Mouse (Mus musculus) kidney, embryonic 16.5 days (tissue): ENCODE data around the gene Ptbp1. TPM values are rescaled to one million over a fixed set of nuclear protein-coding genes. Genes with fewer than 3 reads are reported as not detected.

Source experiments
- ATAC-seq: fragments of 200-750 bp; cut with Nextera tagmentation; 2 replicates; pipeline ENCODE4 v1.8.0; 2017; ENCODE audit warnings: moderate TSS enrichment; ENCODE audit not compliant: low FRiP score, low TSS enrichment
- H3K27ac ChIP-seq: fragments of 300-500 bp; sonication (generic); 2 replicates; pipeline ENCODE4 v1.5.1; 2014; ENCODE audit warnings: low read length
- H3K27me3 ChIP-seq: fragments of 300-500 bp; sonication (generic); 2 replicates; pipeline ENCODE4 v1.6.1; 2014; ENCODE audit warnings: low read length, control low read depth, mixed read lengths; ENCODE audit not compliant: insufficient read depth
- H3K36me3 ChIP-seq: fragments of 300-500 bp; sonication (generic); 2 replicates; pipeline ENCODE4 v1.6.1; 2014; ENCODE audit warnings: low read length, control low read depth, mixed read lengths; ENCODE audit not compliant: insufficient read depth
- H3K4me1 ChIP-seq: fragments of 300-500 bp; sonication (generic); 2 replicates; pipeline ENCODE4 v1.6.1; 2014; ENCODE audit warnings: low read length, control low read depth, mixed read lengths; ENCODE audit not compliant: insufficient read depth
- H3K4me2 ChIP-seq: fragments of 300-500 bp; sonication (generic); replicated peaks from 2 replicates; pipeline ENCODE4 v1.6.1; 2014; ENCODE audit warnings: low read depth, low read length
- H3K4me3 ChIP-seq: fragments of 300-500 bp; sonication (generic); 2 replicates; pipeline ENCODE4 v1.5.1; 2014; ENCODE audit warnings: mild to moderate bottlenecking, low read length
- H3K9ac ChIP-seq: fragments of 300-500 bp; sonication (generic); replicated peaks from 2 replicates; pipeline ENCODE4 v1.6.1; 2014; ENCODE audit warnings: low read length
- H3K9me3 ChIP-seq: fragments of 300-500 bp; sonication (generic); 2 replicates; pipeline ENCODE4 v1.6.1; 2016; ENCODE audit warnings: low read length, control low read depth
- WGBS: fragments of 180-500 bp; shearing (Covaris S2); extraction: QIAGEN DNeasy Blood & Tissue Kit; methylation state at CpG from one replicate; pipeline ENCODE4 v1.1.7; 2014; 5-methylcytosine and 5-hydroxymethylcytosine counted together
- polyA plus RNA-seq: library from polyadenylated mRNA; unstranded; fragments of >200 nt; fragmentation: Nextera tagmentation; extraction: Ambion mirVana; gene quantifications from 2 replicates; pipeline ENCODE4 v1.2.1, GENCODE M21; 2015

Gene Ptbp1
- polyA plus RNA-seq, 1 experiment from 2014 or later, result 431 TPM

DNA sequence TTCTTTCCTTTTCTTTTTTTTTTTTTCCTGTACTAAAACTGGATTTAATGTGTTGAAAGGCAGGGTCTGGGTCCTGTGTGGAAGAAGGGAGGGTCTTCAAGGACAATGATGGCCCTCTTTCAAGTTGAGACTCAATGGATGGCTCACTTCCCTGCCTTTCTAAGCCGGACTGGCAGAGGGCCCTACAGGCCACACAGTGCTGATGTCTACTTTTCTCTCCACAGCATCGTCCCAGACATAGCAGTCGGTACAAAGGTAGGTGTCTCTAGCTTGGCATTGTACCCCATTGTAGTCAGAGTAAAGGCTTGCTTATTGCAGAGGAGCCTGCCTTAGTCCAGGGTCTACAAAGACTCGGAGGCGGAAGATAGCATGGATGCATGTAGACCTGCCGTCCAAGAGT lies 2.1 kb downstream of the Ptbp1 start:
- 16% methylated on average over 6 of the region's 6 CpGs for WGBS
- ATAC-seq, result no peak
- Histone ChIP-seq H3K27me3 (no peaks in the 10 kb centered on the region), H3K9me3 (no peaks in the 10 kb centered on the region), H3K27ac (peak overlapping the region; percentile 100), H3K4me1 (peaks cover 71% of the 10 kb centered on the region), H3K9ac (peak overlapping the region; percentile 100), H3K36me3 (peaks cover 45% of the 10 kb centered on the region), H3K4me2 (peak overlapping the region; percentile 100), H3K4me3 (peak overlapping the region; percentile 98)

DNA sequence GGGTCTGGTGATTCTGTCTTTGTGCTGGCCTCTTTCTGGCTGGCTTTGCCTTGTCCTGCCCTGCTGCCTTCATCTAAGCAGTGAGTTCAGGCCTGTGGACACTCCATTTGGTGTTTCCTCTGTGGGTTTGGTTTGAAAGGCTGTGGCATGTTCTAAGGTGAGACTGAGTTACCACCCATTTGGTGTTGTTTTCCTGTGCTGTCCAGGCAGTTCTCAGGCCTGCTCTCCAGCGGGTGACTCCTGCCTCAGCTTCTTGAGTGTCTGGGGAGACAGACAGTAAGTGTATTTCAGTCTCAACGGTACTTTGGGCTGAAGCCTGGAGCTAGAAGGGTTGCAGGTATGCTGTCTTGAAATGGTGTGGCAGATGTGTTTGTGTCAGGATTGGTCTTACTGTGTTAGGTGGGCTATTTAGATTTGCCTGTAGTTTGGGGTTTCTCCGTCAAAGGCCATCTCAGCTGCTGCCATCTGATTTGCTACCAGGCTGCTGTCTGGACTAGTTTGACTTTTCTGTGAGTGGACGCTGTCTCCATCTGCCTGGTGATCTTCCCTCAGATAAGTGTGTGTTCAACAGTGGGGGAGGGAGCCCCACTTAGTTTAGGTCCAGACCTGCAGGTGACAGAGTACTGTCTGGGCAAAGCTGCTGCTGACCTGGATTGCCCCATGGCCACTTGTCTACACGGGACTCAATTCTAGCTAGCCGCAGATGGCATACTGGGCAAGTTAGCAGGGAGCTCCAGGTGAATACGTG lies 2.7 kb downstream of the Ptbp1 start:
- WGBS, result 16% methylated on average over 7 of the region's 7 CpGs
- peaks cover 50% of the 10 kb centered on the region for H3K36me3 ChIP-seq
- H3K4me2 ChIP-seq, result peak overlapping the region; percentile 100
- no peaks in the 10 kb centered on the region for H3K27me3 ChIP-seq
- peaks cover 71% of the 10 kb centered on the region for H3K4me1 ChIP-seq
- peak overlapping the region; percentile 100 for H3K27ac ChIP-seq
- peak overlapping the region; percentile 98 for H3K4me3 ChIP-seq
- no peak for ATAC-seq
- H3K9me3 ChIP-seq, result no peaks in the 10 kb centered on the region
- peak overlapping the region; percentile 100 for H3K9ac ChIP-seq

DNA sequence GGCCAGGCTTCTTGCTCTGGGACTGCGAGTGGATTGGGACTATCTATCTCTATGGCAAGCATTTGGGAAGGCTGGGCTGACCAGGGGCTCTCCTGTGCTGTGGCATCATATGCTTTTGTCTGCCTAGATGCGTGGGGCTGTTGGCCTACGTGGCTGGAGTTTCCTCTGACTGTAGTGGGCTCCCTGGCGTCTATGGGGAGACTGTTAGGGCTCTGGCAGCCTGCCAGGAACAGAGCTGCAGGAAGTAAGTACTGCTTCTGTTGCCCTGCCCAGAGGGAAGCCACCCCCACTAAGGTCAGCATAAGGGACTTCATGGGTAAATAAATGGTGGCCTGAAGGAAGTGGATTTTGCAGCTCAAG lies 3.2 kb downstream of the Ptbp1 start:
- 14% methylated on average over 4 of the region's 4 CpGs for WGBS
- Histone ChIP-seq H3K4me2 (peak overlapping the region; percentile 100), H3K4me3 (peak overlapping the region; percentile 98), H3K27me3 (no peaks in the 10 kb centered on the region), H3K9ac (peak overlapping the region; percentile 100), H3K4me1 (peaks cover 69% of the 10 kb centered on the region), H3K9me3 (no peaks in the 10 kb centered on the region), H3K27ac (peak overlapping the region; percentile 100), H3K36me3 (peaks cover 56% of the 10 kb centered on the region)
- no peak for ATAC-seq

DNA sequence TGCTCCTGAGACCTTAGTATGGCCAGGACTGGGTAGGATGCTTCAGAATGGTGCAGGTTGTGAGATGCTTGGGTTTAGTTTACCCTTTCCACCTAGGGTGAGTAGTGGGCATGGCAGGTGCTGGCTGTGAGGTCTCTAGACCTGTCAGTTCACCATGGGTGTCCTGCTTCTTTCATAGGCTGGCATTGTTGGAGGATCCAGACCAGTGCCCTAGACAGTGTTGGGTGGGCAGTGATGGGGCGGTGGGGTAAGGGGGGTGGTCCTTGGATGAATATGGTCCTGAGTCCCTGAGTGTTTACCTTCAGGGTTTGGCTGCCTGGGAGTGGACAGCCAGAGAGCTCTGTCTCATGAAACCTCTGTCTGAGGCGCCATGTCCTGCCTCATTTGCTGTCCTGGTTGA lies 3.7 kb downstream of the Ptbp1 start:
- Histone ChIP-seq H3K4me1 (peaks cover 66% of the 10 kb centered on the region), H3K36me3 (peaks cover 60% of the 10 kb centered on the region), H3K4me2 (peak overlapping the region; percentile 100), H3K9me3 (no peaks in the 10 kb centered on the region), H3K4me3 (peak overlapping the region; percentile 98), H3K27ac (peak overlapping the region; percentile 100), H3K27me3 (no peaks in the 10 kb centered on the region), H3K9ac (peak overlapping the region; percentile 100)
- ATAC-seq, result no peak
- WGBS, result 57% methylated on average over 2 of the region's 2 CpGs

DNA sequence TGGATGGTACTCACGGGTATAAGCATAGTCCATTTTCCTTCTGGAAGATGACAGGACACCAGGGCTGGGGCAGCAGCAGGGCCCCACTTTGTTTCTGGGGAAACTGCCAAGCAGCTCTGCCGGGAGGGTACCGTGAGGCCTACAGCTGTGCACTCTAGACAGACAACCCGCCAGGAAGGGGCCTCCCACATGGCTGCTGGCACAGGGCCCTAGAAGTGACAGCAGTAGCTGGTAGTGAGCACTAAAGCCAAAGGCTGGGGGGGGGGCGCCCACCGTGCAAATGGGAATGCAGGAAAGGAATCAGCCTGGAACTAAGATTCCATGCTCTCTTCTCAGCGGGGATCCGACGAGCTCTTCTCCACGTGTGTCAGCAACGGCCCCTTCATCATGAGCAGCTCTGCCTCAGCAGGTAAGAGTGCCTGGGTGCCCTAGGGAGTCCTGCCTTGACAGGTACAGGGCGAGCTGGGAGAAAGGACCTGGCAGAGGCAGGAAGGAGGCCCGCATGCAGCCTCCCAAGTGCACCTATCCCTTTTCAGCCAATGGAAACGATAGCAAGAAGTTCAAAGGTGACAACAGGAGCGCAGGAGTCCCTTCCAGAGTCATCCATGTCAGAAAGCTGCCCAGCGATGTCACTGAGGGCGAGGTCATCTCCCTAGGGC lies 4.3 kb downstream of the Ptbp1 start:
- H3K36me3 ChIP-seq, result peaks cover 67% of the 10 kb centered on the region
- WGBS, result 43% methylated on average over 17 of the region's 17 CpGs
- H3K4me3 ChIP-seq, result peak overlapping the region; percentile 98
- ATAC-seq, result no peak
- H3K9ac ChIP-seq, result peak overlapping the region; percentile 100
- peak overlapping the region; percentile 100 for H3K4me2 ChIP-seq
- peaks cover 62% of the 10 kb centered on the region for H3K4me1 ChIP-seq
- H3K9me3 ChIP-seq, result no peaks in the 10 kb centered on the region
- peak overlapping the region; percentile 100; the same call in 1 of the 2 replicates for H3K27ac ChIP-seq
- H3K27me3 ChIP-seq, result no peaks in the 10 kb centered on the region

DNA sequence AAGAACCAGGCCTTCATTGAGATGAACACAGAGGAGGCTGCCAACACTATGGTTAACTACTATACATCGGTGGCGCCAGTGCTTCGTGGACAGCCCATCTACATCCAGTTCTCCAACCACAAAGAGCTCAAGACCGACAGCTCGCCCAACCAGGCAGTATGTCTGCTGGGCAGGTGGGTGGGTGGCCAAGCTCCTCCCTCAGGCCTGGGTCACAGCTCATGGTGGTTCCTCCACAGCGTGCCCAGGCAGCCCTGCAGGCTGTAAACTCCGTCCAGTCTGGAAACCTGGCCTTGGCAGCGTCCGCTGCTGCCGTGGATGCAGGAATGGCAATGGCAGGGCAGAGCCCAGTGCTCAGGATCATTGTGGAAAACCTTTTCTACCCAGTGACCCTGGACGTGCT lies 4.9 kb downstream of the Ptbp1 start:
- H3K4me2 ChIP-seq, result no peak overlapping the region
- no peaks in the 10 kb centered on the region for H3K9me3 ChIP-seq
- peaks cover 62% of the 10 kb centered on the region for H3K4me1 ChIP-seq
- H3K4me3 ChIP-seq, result no peak overlapping the region
- 64% methylated on average over 11 of the region's 11 CpGs for WGBS
- no peak overlapping the region for H3K27ac ChIP-seq
- H3K9ac ChIP-seq, result 0 out of 2 replicates have a peak overlapping the region, but pooled peaks have one; percentile 11
- ATAC-seq, result no peak
- no peaks in the 10 kb centered on the region for H3K27me3 ChIP-seq
- peaks cover 71% of the 10 kb centered on the region for H3K36me3 ChIP-seq

DNA sequence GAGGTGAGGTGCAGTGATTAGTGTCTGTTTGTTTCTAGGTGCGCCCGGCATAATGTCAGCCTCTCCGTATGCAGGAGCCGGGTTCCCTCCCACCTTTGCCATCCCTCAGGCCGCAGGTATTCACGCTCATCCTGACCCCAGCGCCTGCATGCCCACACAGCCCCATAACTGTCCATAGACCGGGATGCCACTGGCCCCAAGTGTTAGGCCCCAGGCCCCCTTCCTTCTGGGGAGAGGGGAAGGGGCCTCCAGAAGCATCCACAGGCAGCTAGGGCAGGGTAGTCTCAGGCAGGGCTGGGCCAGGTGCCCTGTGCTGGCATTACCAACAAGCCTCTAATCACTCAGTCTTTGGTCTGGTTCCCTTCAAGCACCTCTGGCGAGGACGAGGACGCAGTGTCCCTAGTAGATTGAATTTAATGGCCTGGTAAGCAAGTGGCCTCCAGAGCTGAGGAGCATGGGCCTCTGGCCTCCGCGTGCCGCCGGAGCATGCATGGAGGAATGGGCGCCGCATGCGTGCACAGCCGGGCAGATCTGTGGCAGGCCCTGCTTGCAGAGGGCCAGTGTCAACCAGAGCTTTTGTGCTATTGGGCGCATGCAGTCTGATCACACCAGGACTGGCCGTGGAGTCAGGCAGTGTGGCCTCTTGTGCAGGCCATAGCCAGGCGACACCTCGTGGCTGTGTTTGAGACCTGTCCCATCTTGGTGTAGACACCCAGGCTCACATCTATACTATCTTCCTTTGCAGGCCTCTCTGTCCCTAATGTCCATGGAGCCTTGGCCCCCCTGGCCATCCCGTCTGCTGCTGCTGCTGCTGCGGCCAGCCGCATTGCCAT lies 6.1 kb downstream of the Ptbp1 start:
- H3K9ac ChIP-seq, result 0 out of 2 replicates have a peak overlapping the region, but pooled peaks have one; percentile 11
- peaks cover 80% of the 10 kb centered on the region for H3K36me3 ChIP-seq
- H3K27ac ChIP-seq, result peak overlapping the region; percentile 68
- 85% methylated on average over 26 of the region's 26 CpGs for WGBS
- H3K4me3 ChIP-seq, result no peak overlapping the region
- no peak for ATAC-seq
- H3K9me3 ChIP-seq, result no peaks in the 10 kb centered on the region
- H3K27me3 ChIP-seq, result no peaks in the 10 kb centered on the region
- H3K4me1 ChIP-seq, result peaks cover 66% of the 10 kb centered on the region
- H3K4me2 ChIP-seq, result no peak overlapping the region

DNA sequence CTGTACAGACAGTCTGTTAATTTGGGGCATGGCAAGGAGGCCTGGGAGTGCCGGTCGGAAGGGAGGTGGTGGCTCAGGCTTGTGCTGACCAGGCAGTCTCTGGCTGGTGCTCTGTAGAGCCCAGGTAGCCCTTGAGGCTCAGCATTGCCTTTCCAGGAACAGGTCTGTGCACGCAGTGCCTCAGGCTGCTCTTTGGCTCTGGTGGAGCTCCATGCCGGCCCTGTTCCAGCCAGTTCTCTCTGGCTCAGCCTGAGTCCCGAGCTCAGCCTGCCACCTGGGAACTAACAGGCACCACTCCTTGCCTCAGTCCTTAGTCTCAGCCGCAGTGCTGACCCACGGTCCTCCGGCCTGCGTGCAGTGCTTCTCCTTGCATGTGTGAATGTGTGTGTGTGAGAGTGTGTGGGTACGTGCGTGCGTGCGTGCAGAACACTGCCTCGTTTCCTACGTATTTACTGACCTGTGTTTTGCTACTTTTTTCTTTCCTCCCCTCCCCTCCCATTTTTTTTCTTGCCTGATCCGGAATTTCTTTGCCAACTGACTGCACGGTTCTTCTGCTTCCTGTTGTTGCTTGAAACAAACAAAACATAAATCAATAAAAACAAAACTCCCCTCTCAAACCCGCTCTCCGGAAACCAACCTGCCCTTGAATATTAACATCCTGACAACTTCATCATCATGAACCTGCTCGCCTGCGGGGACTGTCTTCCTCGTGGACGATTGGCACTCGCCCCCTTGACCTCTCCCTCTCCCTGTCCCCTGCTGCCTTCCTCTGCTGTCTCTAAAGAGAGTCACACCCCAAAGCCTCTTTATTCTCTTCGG lies 7.2 kb downstream of the Ptbp1 start:
- H3K36me3 ChIP-seq, result peaks cover 77% of the 10 kb centered on the region
- no peak overlapping the region for H3K4me2 ChIP-seq
- peak; percentile 29; the same call in 1 of the 2 replicates for ATAC-seq
- 49% methylated on average over 25 of the region's 25 CpGs for WGBS
- peak overlapping the region; percentile 68 for H3K27ac ChIP-seq
- H3K27me3 ChIP-seq, result no peaks in the 10 kb centered on the region
- H3K9ac ChIP-seq, result 0 out of 2 replicates have a peak overlapping the region, but pooled peaks have one; percentile 11
- no peak overlapping the region for H3K4me3 ChIP-seq
- H3K9me3 ChIP-seq, result no peaks in the 10 kb centered on the region
- peaks cover 63% of the 10 kb centered on the region for H3K4me1 ChIP-seq
